Mouse (Mus musculus): ENCODE data around the gene Gm10645.

Gene Gm10645

DNA sequence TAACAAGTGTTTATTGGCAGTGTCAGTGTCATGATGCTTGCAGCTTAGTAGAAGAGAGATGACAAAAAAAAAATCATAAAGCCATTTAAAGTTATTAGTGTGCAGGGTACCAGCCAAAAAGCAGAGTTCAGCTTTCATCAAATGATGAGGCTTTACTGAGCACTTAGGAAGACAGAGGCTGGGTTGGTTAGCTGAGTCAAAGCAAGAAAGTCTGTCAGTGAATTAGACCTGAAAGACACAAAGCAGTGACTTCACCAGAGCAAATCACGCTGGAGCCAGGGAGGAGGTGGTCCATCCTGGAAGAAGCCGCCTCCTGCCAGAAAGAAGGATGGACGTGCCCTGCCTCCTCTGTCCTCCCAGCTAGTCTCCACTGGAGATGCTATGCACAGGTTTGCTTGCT, 2.0 kb upstream of the Gm10645 start:
- DNase-seq = no peak

DNA sequence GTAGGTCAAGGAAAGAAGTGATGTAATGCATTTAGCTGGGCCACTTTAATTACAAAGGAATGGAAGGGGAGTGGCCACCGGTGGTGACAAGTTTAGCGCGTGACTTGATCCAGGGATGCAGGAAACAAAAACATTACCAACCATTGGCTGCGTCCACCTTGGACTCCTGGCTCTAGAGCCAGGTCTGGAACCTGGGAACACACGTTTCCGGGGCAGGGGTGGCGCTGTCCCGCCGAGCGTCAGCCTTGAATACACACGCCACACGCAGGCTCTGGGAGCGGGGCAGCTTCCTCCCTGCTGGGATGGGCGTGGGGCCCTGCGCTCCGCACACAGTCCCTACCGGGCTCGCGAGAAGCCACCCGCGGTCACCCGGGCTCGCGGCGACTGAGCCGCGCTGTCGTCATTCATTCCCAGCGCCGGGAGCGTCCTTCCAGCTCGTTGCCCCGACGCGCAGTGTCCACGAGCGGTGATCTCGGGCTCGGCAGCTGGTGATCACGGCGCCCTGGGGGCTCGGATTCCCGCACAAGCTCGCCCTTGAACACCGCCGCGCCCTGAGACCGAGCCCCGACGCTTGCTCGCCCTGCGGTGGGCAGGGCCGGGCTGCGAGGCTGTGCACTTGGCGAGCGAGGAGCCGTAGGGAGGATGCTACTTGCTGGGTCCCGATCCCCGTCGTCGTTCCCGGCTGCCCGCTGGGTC, 587 bp downstream of the Gm10645 start, which contains the start of gene Tbc1d9:
Gene Tbc1d9 (plus strand): TSS at position 118 of the 696 bp plus-strand sequence.
- peak; percentile 71 for DNase-seq

- no peak for DNase-seq
Measured at GRCm38 (mm10) chr8:83160613-83161012, 5.4 kb downstream of the Gm10645 start.

GRCm38 (mm10) chr8:83159615-83160014, 6.4 kb downstream of the Gm10645 start:
- DNase-seq = no peak

DNA sequence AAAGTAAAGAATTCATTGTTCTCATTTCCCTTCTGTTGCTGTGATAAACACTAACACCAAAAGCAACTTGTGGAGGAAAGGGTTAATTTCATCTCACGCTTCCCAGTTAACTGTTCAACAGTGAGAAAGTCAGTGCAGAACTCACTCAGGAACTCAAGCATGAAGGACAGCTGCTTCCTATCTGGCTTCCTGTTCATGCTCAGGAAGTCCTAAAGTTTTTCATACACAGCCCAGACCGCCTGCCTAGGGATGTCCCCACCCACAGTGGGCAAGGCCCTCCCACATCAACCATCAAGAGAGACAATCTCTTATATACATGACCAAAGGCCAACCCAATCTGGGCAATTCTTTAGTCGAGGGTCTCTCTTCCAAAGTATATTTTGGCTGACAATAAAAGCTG, 7.0 kb downstream of the Gm10645 start:
- DNase-seq = no peak

- DNase-seq = no peak
Measured at GRCm38 (mm10) chr8:83155110-83155509, 10.9 kb downstream of the Gm10645 start.

DNA sequence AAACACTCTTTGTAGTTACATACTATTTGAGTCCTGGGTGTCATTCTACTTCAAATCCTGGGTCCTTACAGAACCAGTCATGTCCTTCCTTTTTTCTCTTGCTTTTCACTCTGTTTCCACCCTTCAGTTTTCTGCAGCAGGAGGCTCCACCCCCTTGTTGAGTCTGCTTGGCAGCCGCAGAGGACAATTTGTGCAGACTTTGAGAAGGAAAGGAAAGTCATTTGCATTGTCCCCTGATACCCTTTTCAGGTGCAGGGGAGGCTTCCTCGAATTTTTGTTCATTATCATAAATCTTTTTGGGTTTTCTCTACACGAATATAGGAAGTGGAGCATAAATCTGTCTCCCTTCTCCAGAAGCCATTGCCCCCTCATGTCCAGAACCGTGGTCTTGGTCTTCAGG, 13.5 kb downstream of the Gm10645 start:
- DNase-seq = no peak

DNA sequence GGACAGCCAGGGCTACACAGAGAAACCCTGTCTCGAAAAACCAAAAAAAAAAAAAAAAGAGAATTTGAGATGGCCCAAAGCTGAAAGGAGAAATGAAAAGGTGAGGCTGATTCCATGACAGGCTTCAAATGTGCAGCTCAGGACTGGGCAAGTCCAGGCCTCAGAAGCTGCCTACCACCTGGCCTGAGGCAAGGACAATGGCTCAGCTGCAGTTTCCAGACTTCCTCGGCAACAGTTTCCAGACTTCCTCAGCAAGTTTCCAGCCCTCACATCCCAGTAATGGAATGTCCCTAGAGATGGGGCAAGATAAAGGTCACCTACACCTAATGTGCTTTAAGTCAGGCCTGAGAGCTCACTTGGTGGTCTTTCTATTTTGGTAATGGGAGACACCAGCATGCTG, 13.9 kb downstream of the Gm10645 start:
- DNase-seq = no peak

DNA sequence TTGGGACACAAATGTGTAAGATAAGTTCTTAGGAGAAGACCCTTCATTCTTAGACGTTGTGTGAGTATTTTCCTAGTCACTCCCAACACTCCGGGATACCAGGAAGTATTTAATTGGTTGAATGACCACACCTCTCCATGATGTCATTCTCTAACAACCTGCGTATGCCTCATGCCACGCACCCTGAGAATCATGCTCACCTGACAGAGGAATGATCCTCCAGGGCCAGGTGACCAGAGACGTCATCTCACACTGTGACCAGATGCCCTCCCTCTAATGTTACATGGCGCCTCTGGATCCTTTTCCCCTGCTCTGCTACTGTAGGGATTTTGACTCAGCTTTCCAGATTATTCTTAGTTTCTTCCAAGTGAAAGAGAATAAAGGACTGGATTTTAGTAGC, 16.8 kb downstream of the Gm10645 start:
- DNase-seq = no peak

DNA sequence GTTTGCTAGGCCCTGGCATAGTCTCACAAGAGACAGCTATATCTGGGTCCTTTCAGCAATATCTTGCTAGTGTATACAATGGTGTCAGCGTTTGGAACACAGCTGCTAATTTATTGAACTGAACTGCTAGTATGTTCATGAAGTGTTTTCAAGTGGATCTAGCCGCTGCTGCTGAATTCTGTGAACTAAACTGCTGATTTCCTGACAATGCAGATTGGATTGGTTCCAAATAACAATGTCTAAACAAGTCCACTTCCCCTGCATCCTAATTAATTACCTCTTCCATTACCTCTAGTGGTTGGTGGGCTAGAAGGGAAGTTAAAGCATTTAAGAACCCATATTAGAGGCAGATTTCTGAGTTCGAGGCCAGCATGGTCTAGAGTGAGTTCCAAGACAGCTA, 20.5 kb downstream of the Gm10645 start:
- DNase-seq = no peak

- no peak for DNase-seq
Measured at GRCm38 (mm10) chr8:83144601-83145000, 21.4 kb downstream of the Gm10645 start.

DNA sequence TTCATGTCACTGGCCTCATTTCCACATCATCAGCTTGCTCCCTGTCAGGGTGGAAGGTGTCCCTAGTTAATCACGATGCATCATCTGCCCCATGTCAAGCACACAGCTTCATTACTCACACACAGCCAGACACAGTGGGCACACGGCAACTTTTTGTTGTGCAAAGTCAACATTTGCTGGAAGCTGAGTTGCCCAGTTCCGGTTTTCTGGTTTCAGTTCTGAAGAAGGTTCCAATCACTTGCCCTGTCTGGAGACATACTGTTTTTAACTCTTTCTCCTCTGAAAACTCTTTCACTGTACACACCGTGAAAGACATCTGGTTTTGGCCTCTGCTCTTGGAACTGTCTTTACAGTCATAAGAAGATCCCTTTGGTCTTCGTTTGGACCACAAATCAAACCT, 24.6 kb downstream of the Gm10645 start:
- no peak for DNase-seq

DNA sequence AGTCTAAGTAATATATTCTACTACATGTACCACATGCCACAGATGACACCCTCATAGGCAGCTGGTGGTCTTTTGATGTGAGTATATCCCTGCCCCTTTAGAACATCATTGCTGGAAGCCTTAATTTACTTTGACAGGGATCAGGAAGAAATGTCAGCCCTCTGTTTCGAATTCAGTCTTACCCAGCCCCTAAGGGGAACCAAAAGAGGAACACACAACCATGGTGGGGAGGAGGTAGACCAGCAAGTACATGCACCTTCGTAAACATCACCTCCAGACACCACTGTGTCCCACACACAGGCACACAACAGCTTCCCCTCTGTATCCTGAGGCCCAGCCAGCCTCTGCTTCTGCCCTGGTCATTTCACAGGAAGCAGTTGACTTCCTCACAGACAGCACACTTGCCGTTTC, 25.3 kb downstream of the Gm10645 start:
- peak; percentile 15 for DNase-seq

DNA sequence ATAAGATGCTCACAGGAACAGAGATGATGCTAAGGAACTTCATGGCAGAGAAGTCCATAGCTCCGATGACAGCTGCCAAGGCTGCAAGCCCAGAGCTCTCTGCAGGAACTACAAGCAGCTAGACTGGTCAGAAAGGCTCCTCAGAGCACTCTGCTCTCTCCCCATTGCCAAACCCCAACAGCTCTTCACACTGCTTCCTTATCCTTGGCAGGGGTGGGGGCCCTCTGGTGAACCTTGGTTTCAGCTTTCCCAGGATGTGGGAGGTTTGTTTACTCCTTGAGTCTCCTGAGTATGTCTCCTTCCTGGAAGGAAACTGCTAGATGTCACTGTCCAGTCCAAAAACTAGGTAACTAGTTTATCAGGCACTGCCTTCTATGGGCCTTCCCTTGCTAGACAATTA, 25.9 kb downstream of the Gm10645 start:
- DNase-seq = peak; percentile 33

GRCm38 (mm10) chr8:83135086-83135485, 30.9 kb downstream of the Gm10645 start:
- peak; percentile 15 for DNase-seq
